Mouse (Mus musculus): ENCODE results near the gene Syt6. TPM values are rescaled to one million over a fixed set of nuclear protein-coding genes. Genes with fewer than 3 reads are reported as not detected.
A peak's percentile ranks its signal among the peaks of the same experiment; 100 is the strongest.

Syt6 gene
- polyA plus RNA-seq, 1 experiment from 2014 or later: 1.7 TPM

GRCm38 (mm10) chr3:103606660-103607595 lies 31.9 kb downstream of the Syt6 start:
- Histone ChIP-seq H3K9ac (ENCODE audit: low read depth, low read length) (no peak overlapping the region), H3K4me3 (ENCODE audit: low read depth, low read length) (no peak overlapping the region), H3K36me3 (ENCODE audit: control insufficient read depth, insufficient read depth, low read length) (no peaks in the 10 kb centered on the region), H3K4me2 (ENCODE audit: low read depth, low read length) (no peak overlapping the region), H3K27me3 (replicated peaks; ENCODE audit: control insufficient read depth, insufficient read depth, low read length) (no peaks in the 10 kb centered on the region), H3K27ac (replicated peaks; ENCODE audit: low read depth, low read length) (no peak overlapping the region), H3K4me1 (ENCODE audit: control insufficient read depth, insufficient read depth, low read length) (no peaks in the 10 kb centered on the region), H3K9me3 (ENCODE audit: control insufficient read depth, low read length) (no peaks in the 10 kb centered on the region)
- no peak for ATAC-seq (ENCODE audit: low read depth)
- DNase-seq (ENCODE audit: low spot score): no peak
- 83% methylated on average over 13 of the region's 13 CpGs for WGBS

GRCm38 (mm10) chr3:103610231-103610630 lies 35.2 kb downstream of the Syt6 start:
- no peak overlapping the region for H3K4me2 ChIP-seq (ENCODE audit: low read depth, low read length)
- DNase-seq (ENCODE audit: low spot score) (no peak), ATAC-seq (ENCODE audit: low read depth) (no peak)
- no peaks in the 10 kb centered on the region for H3K9me3 ChIP-seq (ENCODE audit: control insufficient read depth, low read length)
- no peaks in the 10 kb centered on the region for H3K4me1 ChIP-seq (ENCODE audit: control insufficient read depth, insufficient read depth, low read length)
- no peak overlapping the region for H3K9ac ChIP-seq (ENCODE audit: low read depth, low read length)
- no peak overlapping the region for H3K4me3 ChIP-seq (ENCODE audit: low read depth, low read length)
- no peak overlapping the region for H3K27ac ChIP-seq (replicated peaks; ENCODE audit: low read depth, low read length)
- no peaks in the 10 kb centered on the region for H3K36me3 ChIP-seq (ENCODE audit: control insufficient read depth, insufficient read depth, low read length)
- 93% methylated on average over 5 of the region's 5 CpGs for WGBS
- H3K27me3 ChIP-seq (replicated peaks; ENCODE audit: control insufficient read depth, insufficient read depth, low read length): no peaks in the 10 kb centered on the region

GRCm38 (mm10) chr3:103612636-103613355 lies 37.8 kb downstream of the Syt6 start:
- ATAC-seq (ENCODE audit: low read depth) (no peak), DNase-seq (ENCODE audit: low spot score) (no peak)
- Histone ChIP-seq H3K4me3 (ENCODE audit: low read depth, low read length) (no peak overlapping the region), H3K4me1 (ENCODE audit: control insufficient read depth, insufficient read depth, low read length) (no peaks in the 10 kb centered on the region), H3K4me2 (ENCODE audit: low read depth, low read length) (no peak overlapping the region), H3K27ac (replicated peaks; ENCODE audit: low read depth, low read length) (no peak overlapping the region), H3K36me3 (ENCODE audit: control insufficient read depth, insufficient read depth, low read length) (no peaks in the 10 kb centered on the region), H3K27me3 (replicated peaks; ENCODE audit: control insufficient read depth, insufficient read depth, low read length) (no peaks in the 10 kb centered on the region), H3K9ac (ENCODE audit: low read depth, low read length) (no peak overlapping the region), H3K9me3 (ENCODE audit: control insufficient read depth, low read length) (no peaks in the 10 kb centered on the region)
- 63% methylated on average over 9 of the region's 9 CpGs for WGBS

- no peak for ATAC-seq (ENCODE audit: low read depth)
- Histone ChIP-seq H3K27me3 (replicated peaks; ENCODE audit: control insufficient read depth, insufficient read depth, low read length) (no peaks in the 10 kb centered on the region), H3K4me1 (ENCODE audit: control insufficient read depth, insufficient read depth, low read length) (no peaks in the 10 kb centered on the region), H3K36me3 (ENCODE audit: control insufficient read depth, insufficient read depth, low read length) (no peaks in the 10 kb centered on the region), H3K4me2 (ENCODE audit: low read depth, low read length) (no peak overlapping the region), H3K4me3 (ENCODE audit: low read depth, low read length) (no peak overlapping the region), H3K9ac (ENCODE audit: low read depth, low read length) (no peak overlapping the region), H3K27ac (replicated peaks; ENCODE audit: low read depth, low read length) (no peak overlapping the region), H3K9me3 (ENCODE audit: control insufficient read depth, low read length) (no peaks in the 10 kb centered on the region)
- 78% methylated on average over 4 of the region's 4 CpGs for WGBS
- DNase-seq (ENCODE audit: low spot score): no peak
Measured at GRCm38 (mm10) chr3:103615621-103616020, 40.6 kb downstream of the Syt6 start.

GRCm38 (mm10) chr3:103616981-103617380 lies 42.0 kb downstream of the Syt6 start:
- Histone ChIP-seq H3K27me3 (replicated peaks; ENCODE audit: control insufficient read depth, insufficient read depth, low read length) (no peaks in the 10 kb centered on the region), H3K9me3 (ENCODE audit: control insufficient read depth, low read length) (no peaks in the 10 kb centered on the region), H3K4me1 (ENCODE audit: control insufficient read depth, insufficient read depth, low read length) (no peaks in the 10 kb centered on the region), H3K27ac (replicated peaks; ENCODE audit: low read depth, low read length) (no peak overlapping the region), H3K4me3 (ENCODE audit: low read depth, low read length) (no peak overlapping the region), H3K9ac (ENCODE audit: low read depth, low read length) (no peak overlapping the region), H3K4me2 (ENCODE audit: low read depth, low read length) (no peak overlapping the region), H3K36me3 (ENCODE audit: control insufficient read depth, insufficient read depth, low read length) (no peaks in the 10 kb centered on the region)
- no peak for ATAC-seq (ENCODE audit: low read depth)
- DNase-seq (ENCODE audit: low spot score): no peak
- 30% methylated on average over 6 of the region's 6 CpGs for WGBS

- Histone ChIP-seq H3K27me3 (replicated peaks; ENCODE audit: control insufficient read depth, insufficient read depth, low read length) (no peaks in the 10 kb centered on the region), H3K9ac (ENCODE audit: low read depth, low read length) (no peak overlapping the region), H3K9me3 (ENCODE audit: control insufficient read depth, low read length) (no peaks in the 10 kb centered on the region), H3K27ac (replicated peaks; ENCODE audit: low read depth, low read length) (no peak overlapping the region), H3K4me1 (ENCODE audit: control insufficient read depth, insufficient read depth, low read length) (no peaks in the 10 kb centered on the region), H3K4me2 (ENCODE audit: low read depth, low read length) (no peak overlapping the region), H3K4me3 (ENCODE audit: low read depth, low read length) (no peak overlapping the region), H3K36me3 (ENCODE audit: control insufficient read depth, insufficient read depth, low read length) (no peaks in the 10 kb centered on the region)
- 49% methylated on average over 11 of the region's 11 CpGs for WGBS
- ATAC-seq (ENCODE audit: low read depth) (no peak), DNase-seq (ENCODE audit: low spot score) (no peak)
Measured at GRCm38 (mm10) chr3:103620101-103620500, 45.1 kb downstream of the Syt6 start.

- H3K9me3 ChIP-seq (ENCODE audit: control insufficient read depth, low read length): no peaks in the 10 kb centered on the region
- H3K4me2 ChIP-seq (ENCODE audit: low read depth, low read length): no peak overlapping the region
- no peak overlapping the region for H3K9ac ChIP-seq (ENCODE audit: low read depth, low read length)
- ATAC-seq (ENCODE audit: low read depth) (no peak), DNase-seq (ENCODE audit: low spot score) (no peak)
- no peaks in the 10 kb centered on the region for H3K36me3 ChIP-seq (ENCODE audit: control insufficient read depth, insufficient read depth, low read length)
- H3K27me3 ChIP-seq (replicated peaks; ENCODE audit: control insufficient read depth, insufficient read depth, low read length): no peaks in the 10 kb centered on the region
- H3K27ac ChIP-seq (replicated peaks; ENCODE audit: low read depth, low read length): no peak overlapping the region
- no peaks in the 10 kb centered on the region for H3K4me1 ChIP-seq (ENCODE audit: control insufficient read depth, insufficient read depth, low read length)
- WGBS: 83% methylated on average over 10 of the region's 10 CpGs
- H3K4me3 ChIP-seq (ENCODE audit: low read depth, low read length): no peak overlapping the region
Measured at GRCm38 (mm10) chr3:103623893-103624470, 49.0 kb downstream of the Syt6 start.

GRCm38 (mm10) chr3:103624591-103625051 lies 49.6 kb downstream of the Syt6 start:
- 51% methylated on average over 5 of the region's 5 CpGs for WGBS
- H3K27ac ChIP-seq (replicated peaks; ENCODE audit: low read depth, low read length): no peak overlapping the region
- H3K4me2 ChIP-seq (ENCODE audit: low read depth, low read length): no peak overlapping the region
- H3K27me3 ChIP-seq (replicated peaks; ENCODE audit: control insufficient read depth, insufficient read depth, low read length): no peaks in the 10 kb centered on the region
- H3K36me3 ChIP-seq (ENCODE audit: control insufficient read depth, insufficient read depth, low read length): no peaks in the 10 kb centered on the region
- H3K4me1 ChIP-seq (ENCODE audit: control insufficient read depth, insufficient read depth, low read length): no peaks in the 10 kb centered on the region
- no peaks in the 10 kb centered on the region for H3K9me3 ChIP-seq (ENCODE audit: control insufficient read depth, low read length)
- no peak overlapping the region for H3K4me3 ChIP-seq (ENCODE audit: low read depth, low read length)
- ATAC-seq (ENCODE audit: low read depth): no peak
- peak; percentile 41 for DNase-seq (ENCODE audit: low spot score)
- H3K9ac ChIP-seq (ENCODE audit: low read depth, low read length): no peak overlapping the region
